Mouse (Mus musculus): ENCODE results near the gene Ptgdr. TPM values are rescaled to one million over a fixed set of nuclear protein-coding genes. Genes with fewer than 3 reads are reported as not detected.
"Not testable (repeated sequence)": the region's sequence is repeated elsewhere in the genome, so short reads cannot be mapped to it uniquely, and the experiment has no call there.

Ptgdr gene
- polyA plus RNA-seq (2014; fragmentation: Nextera tagmentation; extraction: Ambion mirVana) = not detected in 2 replicates

DNA sequence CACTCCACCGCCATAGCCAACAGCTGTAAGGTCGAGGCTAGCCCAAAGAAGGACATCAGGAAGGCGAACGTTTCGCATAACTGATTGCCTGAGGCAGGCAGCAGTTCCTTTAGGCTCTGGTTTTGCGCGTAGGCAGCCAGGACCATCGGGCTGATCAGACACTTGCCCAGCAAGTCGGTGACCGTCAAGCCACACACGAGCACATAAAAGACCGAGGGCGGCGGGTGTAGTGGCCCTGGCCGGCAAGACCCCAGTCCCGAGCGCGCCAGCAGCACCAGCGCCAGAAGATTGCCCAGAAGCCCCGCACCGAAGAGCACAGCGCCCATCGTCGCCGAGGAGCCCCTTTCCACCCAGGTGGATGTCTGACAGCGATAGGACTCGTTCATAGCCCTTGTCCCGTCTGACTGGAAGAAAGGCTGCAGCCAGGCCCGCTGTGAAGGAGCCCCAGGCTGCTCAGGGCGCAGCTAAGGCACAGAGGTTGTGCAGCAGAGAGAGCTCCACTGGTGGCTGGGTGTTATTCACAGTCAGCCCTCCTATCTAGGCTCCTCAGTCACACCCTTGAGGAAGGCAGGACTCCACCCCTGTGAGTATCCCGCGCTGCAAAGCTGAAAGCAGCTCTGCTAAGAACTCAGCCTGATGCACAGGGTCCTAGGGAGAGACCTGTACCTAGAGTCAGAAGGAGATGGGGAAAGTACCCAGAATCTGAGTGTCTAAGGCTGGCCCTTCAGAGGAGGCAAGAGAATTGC, at the start of gene Ptgdr:
Gene Ptgdr (minus strand): TSS at position 508 of the 746 bp plus-strand sequence.
- Histone ChIP-seq H3K4me2 (peak within 1 kb of the TSS; percentile 76), H3K36me3 (ENCODE audit: control insufficient read depth, insufficient read depth, low read length) (no peaks in the 10 kb centered on the region), H3K9ac (ENCODE audit: low read depth, low read length) (peak within 1 kb of the TSS; percentile 35; the same call in 1 of the 2 replicates), H3K9me3 (replicated peaks; ENCODE audit: control insufficient read depth, low read length) (no peaks in the 10 kb centered on the region), H3K4me1 (ENCODE audit: control insufficient read depth, insufficient read depth, low read length) (peaks cover 5% of the 10 kb centered on the region; the same call in 1 of the 2 replicates), H3K27ac (ENCODE audit: low read depth, low read length) (no peak within 1 kb of the TSS), H3K4me3 (ENCODE audit: low read depth, low read length) (peak within 1 kb of the TSS; percentile 34), H3K27me3 (ENCODE audit: control insufficient read depth, insufficient read depth, low read length) (peaks cover 21% of the 10 kb centered on the region)
- 1% methylated on average over 32 of the region's 32 CpGs for WGBS (ENCODE audit: insufficient replicate concordance)
- no peak for ATAC-seq (replicated peaks; ENCODE audit: insufficient number of reproducible peaks, low FRiP score, low TSS enrichment)

DNA sequence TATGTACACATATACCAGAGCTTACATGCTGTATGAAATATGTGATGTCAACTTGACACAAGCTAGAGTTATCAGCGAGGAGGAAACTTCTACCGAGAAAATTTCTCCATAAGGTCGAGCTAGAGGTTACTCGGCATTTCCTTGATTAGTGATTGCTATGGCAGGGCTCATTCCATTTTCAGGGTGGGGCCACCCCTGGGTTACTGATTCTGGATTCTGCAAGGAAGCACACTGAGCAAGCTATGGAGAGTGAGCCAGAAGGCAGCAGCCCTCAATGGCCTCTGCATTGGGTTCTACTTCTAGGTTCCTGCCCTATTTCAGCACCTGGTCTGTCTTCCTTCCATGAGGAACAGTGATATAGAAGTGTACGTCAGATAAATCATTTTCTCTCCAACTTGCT, 48.6 kb upstream of the Ptgdr start:
- Histone ChIP-seq H3K27me3 (ENCODE audit: control insufficient read depth, insufficient read depth, low read length) (no peaks in the 10 kb centered on the region), H3K9me3 (replicated peaks; ENCODE audit: control insufficient read depth, low read length) (no peaks in the 10 kb centered on the region), H3K4me1 (ENCODE audit: control insufficient read depth, insufficient read depth, low read length) (no peaks in the 10 kb centered on the region), H3K4me3 (ENCODE audit: low read depth, low read length) (no peak overlapping the region), H3K36me3 (ENCODE audit: control insufficient read depth, insufficient read depth, low read length) (no peaks in the 10 kb centered on the region), H3K4me2 (no peak overlapping the region), H3K27ac (ENCODE audit: low read depth, low read length) (no peak overlapping the region), H3K9ac (ENCODE audit: low read depth, low read length) (no peak overlapping the region)
- 73% methylated on average over 5 of the region's 5 CpGs for WGBS (ENCODE audit: insufficient replicate concordance)
- ATAC-seq (replicated peaks; ENCODE audit: insufficient number of reproducible peaks, low FRiP score, low TSS enrichment) = no peak

DNA sequence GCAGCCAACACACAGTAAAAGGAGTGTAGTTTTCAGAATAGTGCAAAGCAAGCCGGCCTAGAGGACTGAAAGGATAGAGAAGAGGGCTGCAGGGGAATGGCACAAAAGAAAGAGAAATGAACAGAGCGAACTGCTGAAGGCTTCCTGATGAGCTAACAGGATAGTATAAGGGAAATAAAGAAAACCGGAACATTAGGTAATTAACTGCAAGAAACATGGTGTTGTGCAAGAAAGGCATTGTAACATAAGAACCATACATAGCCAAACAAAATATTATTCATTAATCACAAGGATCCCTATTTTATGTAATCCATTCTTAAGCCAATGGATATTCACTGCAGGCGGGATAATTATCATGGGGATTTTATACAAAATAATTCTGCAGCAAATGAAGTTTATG, 45.0 kb upstream of the Ptgdr start:
- no peaks in the 10 kb centered on the region for H3K27me3 ChIP-seq (ENCODE audit: control insufficient read depth, insufficient read depth, low read length)
- 84% methylated on average over 4 of the region's 4 CpGs for WGBS (ENCODE audit: insufficient replicate concordance)
- no peak overlapping the region for H3K9ac ChIP-seq (ENCODE audit: low read depth, low read length)
- no peak overlapping the region for H3K4me3 ChIP-seq (ENCODE audit: low read depth, low read length)
- H3K4me2 ChIP-seq = no peak overlapping the region
- ATAC-seq (replicated peaks; ENCODE audit: insufficient number of reproducible peaks, low FRiP score, low TSS enrichment) = no peak
- H3K27ac ChIP-seq (ENCODE audit: low read depth, low read length) = no peak overlapping the region
- no peaks in the 10 kb centered on the region for H3K9me3 ChIP-seq (replicated peaks; ENCODE audit: control insufficient read depth, low read length)
- H3K4me1 ChIP-seq (ENCODE audit: control insufficient read depth, insufficient read depth, low read length) = no peaks in the 10 kb centered on the region
- H3K36me3 ChIP-seq (ENCODE audit: control insufficient read depth, insufficient read depth, low read length) = no peaks in the 10 kb centered on the region

DNA sequence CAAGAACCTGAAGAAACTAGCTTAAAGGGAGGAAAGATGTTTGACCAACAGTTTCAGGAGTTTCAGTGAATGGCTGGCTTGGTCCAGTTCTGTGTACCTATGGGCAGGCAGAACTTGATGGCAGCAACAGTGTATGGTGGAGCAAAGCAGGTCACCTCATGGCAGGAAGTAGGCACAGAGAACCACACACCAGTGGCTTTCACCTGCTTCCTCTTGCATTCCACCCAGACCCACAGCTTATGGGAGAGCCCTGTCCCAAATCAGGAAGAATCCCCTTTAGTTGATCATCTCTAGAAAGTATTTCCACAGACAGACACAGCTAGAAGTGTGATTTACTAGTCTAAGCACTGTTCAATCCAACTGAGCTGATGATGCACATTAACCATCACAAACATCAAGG, 42.6 kb upstream of the Ptgdr start:
- H3K4me2 ChIP-seq; H3K4me3 ChIP-seq (ENCODE audit: low read depth, low read length); H3K9me3 ChIP-seq (replicated peaks; ENCODE audit: control insufficient read depth, low read length); H3K27ac ChIP-seq (ENCODE audit: low read depth, low read length); H3K4me1 ChIP-seq (ENCODE audit: control insufficient read depth, insufficient read depth, low read length); H3K9ac ChIP-seq (ENCODE audit: low read depth, low read length); H3K36me3 ChIP-seq (ENCODE audit: control insufficient read depth, insufficient read depth, low read length); H3K27me3 ChIP-seq (ENCODE audit: control insufficient read depth, insufficient read depth, low read length); ATAC-seq (replicated peaks; ENCODE audit: insufficient number of reproducible peaks, low FRiP score, low TSS enrichment): not testable (repeated sequence)

DNA sequence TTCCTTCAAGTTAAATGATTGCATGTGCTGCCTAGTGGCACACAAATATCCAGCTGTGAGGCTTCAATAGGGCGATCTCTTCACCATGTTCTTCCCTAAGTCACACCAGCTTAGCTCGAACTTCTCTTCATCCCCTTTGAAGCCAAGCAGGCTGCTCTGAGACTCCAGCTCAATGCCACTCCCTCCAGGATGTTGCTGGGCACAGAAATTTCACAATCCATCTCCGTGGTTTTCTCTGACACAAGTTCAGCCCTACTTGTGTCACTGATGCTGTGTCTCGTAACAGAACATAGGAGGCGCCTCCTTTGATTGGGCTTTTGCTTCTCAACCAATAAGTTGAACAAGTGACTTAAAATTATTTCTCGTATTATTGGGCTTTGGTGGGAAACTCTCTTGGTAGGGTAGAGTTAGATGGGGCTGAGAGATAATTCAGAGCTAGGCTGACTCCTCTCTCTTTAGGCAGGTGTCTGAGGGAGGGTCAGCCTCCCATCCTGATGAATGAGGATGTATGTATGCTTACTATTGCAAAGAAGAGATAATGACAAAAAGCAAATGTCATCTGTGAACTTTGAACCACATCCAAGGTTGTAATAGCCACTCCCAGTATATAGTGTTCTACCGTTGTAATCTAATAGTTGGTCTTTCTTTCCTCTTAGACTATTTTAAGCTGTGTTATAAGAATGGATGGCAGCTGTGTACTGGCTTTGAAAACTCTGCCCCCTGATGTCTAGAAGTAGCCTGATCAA, 32.4 kb upstream of the Ptgdr start:
- no peak for ATAC-seq (replicated peaks; ENCODE audit: insufficient number of reproducible peaks, low FRiP score, low TSS enrichment)
- Histone ChIP-seq H3K9me3 (replicated peaks; ENCODE audit: control insufficient read depth, low read length) (no peaks in the 10 kb centered on the region), H3K27ac (ENCODE audit: low read depth, low read length) (no peak overlapping the region), H3K9ac (ENCODE audit: low read depth, low read length) (no peak overlapping the region), H3K4me1 (ENCODE audit: control insufficient read depth, insufficient read depth, low read length) (no peaks in the 10 kb centered on the region), H3K27me3 (ENCODE audit: control insufficient read depth, insufficient read depth, low read length) (no peaks in the 10 kb centered on the region), H3K4me3 (ENCODE audit: low read depth, low read length) (no peak overlapping the region), H3K4me2 (no peak overlapping the region), H3K36me3 (ENCODE audit: control insufficient read depth, insufficient read depth, low read length) (no peaks in the 10 kb centered on the region)
- WGBS (ENCODE audit: insufficient replicate concordance) = 68% methylated on average over 7 of the region's 7 CpGs

DNA sequence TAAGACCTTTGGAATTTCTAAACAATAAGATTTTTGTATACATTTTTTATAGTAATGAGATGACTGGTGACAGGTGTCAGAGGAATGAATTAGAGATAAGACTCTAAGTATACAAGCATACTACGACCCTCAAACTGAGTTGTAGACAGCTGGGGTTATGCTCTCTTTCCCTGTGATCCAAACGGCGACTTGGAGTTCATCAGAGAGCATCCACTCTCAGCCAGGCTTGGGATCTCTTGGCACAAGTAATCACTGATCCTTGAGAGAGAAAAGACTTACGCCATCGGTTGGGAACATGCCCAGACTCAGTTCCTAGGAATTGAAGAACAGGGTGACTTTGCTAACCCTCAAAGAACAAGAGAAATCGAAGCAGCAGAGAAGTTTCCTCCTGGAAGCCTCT, 10.5 kb upstream of the Ptgdr start:
- 68% methylated on average over 6 of the region's 6 CpGs for WGBS (ENCODE audit: insufficient replicate concordance)
- no peak overlapping the region for H3K9ac ChIP-seq (ENCODE audit: low read depth, low read length)
- no peak overlapping the region for H3K27ac ChIP-seq (ENCODE audit: low read depth, low read length)

DNA sequence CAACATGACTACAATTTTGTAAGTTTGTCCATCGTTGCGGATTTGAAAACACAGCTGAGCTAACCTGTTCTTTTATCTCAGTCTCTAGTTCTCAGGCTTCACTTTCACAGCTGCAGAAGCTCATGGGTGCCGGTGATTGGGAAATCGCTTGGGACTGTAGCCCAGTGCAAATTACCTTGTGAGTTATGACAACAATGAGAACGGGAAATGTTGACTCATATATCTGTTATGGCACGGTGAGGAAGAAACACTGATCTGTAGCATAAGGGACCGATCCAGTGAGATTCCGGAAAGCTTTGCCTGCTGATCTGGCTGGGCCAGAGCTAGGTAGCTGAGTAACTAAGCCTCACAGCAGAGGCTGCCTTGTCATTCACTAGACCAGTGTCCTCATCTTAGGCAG, 6.5 kb upstream of the Ptgdr start:
- no peak overlapping the region for H3K9ac ChIP-seq (ENCODE audit: low read depth, low read length)
- no peak overlapping the region for H3K27ac ChIP-seq (ENCODE audit: low read depth, low read length)
- no peaks in the 10 kb centered on the region for H3K9me3 ChIP-seq (replicated peaks; ENCODE audit: control insufficient read depth, low read length)
- H3K4me2 ChIP-seq = no peak overlapping the region
- H3K4me3 ChIP-seq (ENCODE audit: low read depth, low read length) = no peak overlapping the region
- no peaks in the 10 kb centered on the region for H3K27me3 ChIP-seq (ENCODE audit: control insufficient read depth, insufficient read depth, low read length)
- no peaks in the 10 kb centered on the region for H3K36me3 ChIP-seq (ENCODE audit: control insufficient read depth, insufficient read depth, low read length)
- WGBS (ENCODE audit: insufficient replicate concordance) = 79% methylated on average over 8 of the region's 8 CpGs
- no peaks in the 10 kb centered on the region for H3K4me1 ChIP-seq (ENCODE audit: control insufficient read depth, insufficient read depth, low read length)
- no peak for ATAC-seq (replicated peaks; ENCODE audit: insufficient number of reproducible peaks, low FRiP score, low TSS enrichment)

More for the DNA sequence above, 10.5 kb upstream of the Ptgdr start:
- Histone ChIP-seq H3K9me3 (replicated peaks; ENCODE audit: control insufficient read depth, low read length) (no peaks in the 10 kb centered on the region), H3K4me3 (ENCODE audit: low read depth, low read length) (no peak overlapping the region), H3K4me1 (ENCODE audit: control insufficient read depth, insufficient read depth, low read length) (no peaks in the 10 kb centered on the region), H3K4me2 (no peak overlapping the region), H3K36me3 (ENCODE audit: control insufficient read depth, insufficient read depth, low read length) (no peaks in the 10 kb centered on the region), H3K27me3 (ENCODE audit: control insufficient read depth, insufficient read depth, low read length) (no peaks in the 10 kb centered on the region)
- ATAC-seq (replicated peaks; ENCODE audit: insufficient number of reproducible peaks, low FRiP score, low TSS enrichment) = no peak

DNA sequence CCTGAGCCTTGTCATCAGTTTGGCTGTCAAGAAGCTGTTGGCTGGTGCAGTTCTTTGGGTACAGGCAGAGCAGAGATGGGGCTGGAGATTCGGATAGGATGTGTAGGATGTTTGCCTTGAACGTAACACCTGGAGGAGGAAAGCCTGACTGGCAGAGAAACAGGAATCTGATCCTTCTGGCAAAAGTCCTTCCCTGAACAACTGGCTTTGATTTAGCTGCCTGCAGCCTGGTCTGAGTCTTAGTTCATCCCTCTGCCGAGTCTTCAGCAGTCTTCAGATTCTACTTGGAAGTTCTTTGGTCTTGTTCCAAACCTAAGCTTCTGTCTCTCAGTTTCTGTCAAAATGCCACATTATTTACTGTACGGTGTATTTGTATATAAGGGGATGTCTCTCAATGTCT, 3.9 kb upstream of the Ptgdr start:
- H3K9ac ChIP-seq (ENCODE audit: low read depth, low read length) = no peak overlapping the region
- peaks cover 16% of the 10 kb centered on the region for H3K27me3 ChIP-seq (ENCODE audit: control insufficient read depth, insufficient read depth, low read length)
- no peak overlapping the region for H3K27ac ChIP-seq (ENCODE audit: low read depth, low read length)
- no peak overlapping the region for H3K4me3 ChIP-seq (ENCODE audit: low read depth, low read length)
- no peaks in the 10 kb centered on the region for H3K9me3 ChIP-seq (replicated peaks; ENCODE audit: control insufficient read depth, low read length)
- no peak overlapping the region for H3K4me2 ChIP-seq
- H3K4me1 ChIP-seq (ENCODE audit: control insufficient read depth, insufficient read depth, low read length) = peaks cover 5% of the 10 kb centered on the region; the same call in 1 of the 2 replicates
- no peak for ATAC-seq (replicated peaks; ENCODE audit: insufficient number of reproducible peaks, low FRiP score, low TSS enrichment)
- no peaks in the 10 kb centered on the region for H3K36me3 ChIP-seq (ENCODE audit: control insufficient read depth, insufficient read depth, low read length)
- WGBS (ENCODE audit: insufficient replicate concordance) = 49% methylated on average over 4 of the region's 4 CpGs

Measured in heart, embryonic 11.5 days (tissue).